Mouse (Mus musculus): ENCODE measurements around the gene Plcxd3. TPM values are rescaled to one million over a fixed set of nuclear protein-coding genes. Genes with fewer than 3 reads are reported as not detected.

The Plcxd3 gene
- polyA plus RNA-seq, 1 experiment from 2014 or later = 1.3 TPM

DNA sequence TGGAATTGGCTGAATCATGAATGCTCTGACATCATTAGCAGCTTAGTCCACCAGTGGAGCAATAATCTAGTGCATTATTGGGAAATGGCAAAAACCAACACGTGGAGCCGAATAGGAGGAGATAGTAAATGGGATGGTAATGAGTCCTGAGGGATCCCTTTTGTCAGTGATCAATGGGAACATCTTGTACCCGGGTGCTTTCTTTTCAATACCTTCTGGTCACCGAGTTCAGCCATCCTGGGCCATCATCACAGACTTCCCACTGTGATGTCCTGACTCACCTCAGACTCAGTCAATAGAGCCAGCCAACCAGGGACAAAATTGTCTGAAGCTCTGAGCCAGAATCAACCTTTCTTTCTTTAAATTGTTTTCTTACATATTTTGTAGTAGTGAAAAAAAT lies 24.8 kb downstream of the Plcxd3 start:
- WGBS = 73% methylated on average over 4 of the region's 4 CpGs
- no peak overlapping the region for H3K27ac ChIP-seq (ENCODE audit: low read depth, low read length)

DNA sequence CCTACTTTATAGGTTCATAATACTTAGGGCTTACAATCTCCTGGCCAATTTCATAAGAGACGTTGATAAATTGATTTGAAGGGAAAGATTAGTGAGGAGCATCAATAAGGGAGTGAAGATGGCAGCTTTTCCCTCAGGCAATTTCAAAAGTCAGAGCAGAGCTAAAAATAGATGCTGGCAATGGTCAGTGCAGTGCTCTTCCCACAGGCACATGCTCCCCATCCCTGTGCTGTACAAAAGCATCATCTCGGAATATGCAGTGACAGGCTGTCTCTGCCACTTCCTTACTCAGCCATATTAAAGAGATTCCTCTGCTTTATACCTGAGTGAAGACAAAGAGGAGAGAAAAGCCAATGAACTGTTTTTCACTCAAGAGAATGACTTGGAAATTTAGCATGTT lies 36.0 kb downstream of the Plcxd3 start:
- 57% methylated on average over 2 of the region's 2 CpGs for WGBS

More for the DNA sequence above, 24.8 kb downstream of the Plcxd3 start:
- no peak for ATAC-seq
- no peak for TF ChIP-seq CTCF (IDR thresholded peaks at IDR 0.05; ENCODE audit: low read depth)
- Histone ChIP-seq H3K4me1 (replicated peaks; ENCODE audit: control insufficient read depth, insufficient read depth, low read length) (no peaks in the 10 kb centered on the region), H3K36me3 (ENCODE audit: control insufficient read depth, insufficient read depth) (no peaks in the 10 kb centered on the region), H3K27me3 (replicated peaks; ENCODE audit: control insufficient read depth, insufficient read depth, low read length) (no peaks in the 10 kb centered on the region), H3K9me3 (ENCODE audit: control insufficient read depth) (no peaks in the 10 kb centered on the region), H3K4me2 (replicated peaks; ENCODE audit: low read depth) (no peak overlapping the region), H3K9ac (ENCODE audit: low read depth, low read length) (no peak overlapping the region), H3K4me3 (ENCODE audit: low read depth, low read length) (no peak overlapping the region)

DNA sequence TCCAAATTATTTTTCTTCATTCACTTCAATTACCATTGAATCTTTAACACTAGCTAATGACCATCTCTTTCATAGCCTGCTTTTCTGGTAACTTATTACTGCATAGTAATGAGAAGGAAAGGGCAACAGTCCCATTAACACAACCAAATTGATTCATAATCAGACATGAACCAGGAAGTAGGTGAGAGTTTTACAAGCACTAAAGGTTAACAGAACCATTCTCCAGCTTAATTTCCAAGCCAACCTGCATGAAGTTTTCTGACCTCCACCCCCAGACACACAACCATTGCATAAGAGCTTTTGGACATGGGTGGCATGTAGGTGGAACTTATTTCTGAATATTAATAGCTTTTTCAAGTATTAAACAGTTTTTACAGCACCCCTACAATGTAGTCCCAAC lies 64.8 kb downstream of the Plcxd3 start:
- H3K9me3 ChIP-seq (ENCODE audit: control insufficient read depth) = no peaks in the 10 kb centered on the region
- no peaks in the 10 kb centered on the region for H3K36me3 ChIP-seq (ENCODE audit: control insufficient read depth, insufficient read depth)
- H3K4me2 ChIP-seq (replicated peaks; ENCODE audit: low read depth) = no peak overlapping the region
- H3K27me3 ChIP-seq (replicated peaks; ENCODE audit: control insufficient read depth, insufficient read depth, low read length) = no peaks in the 10 kb centered on the region
- TF ChIP-seq CTCF (IDR thresholded peaks at IDR 0.05; ENCODE audit: low read depth) = no peak
- no peak overlapping the region for H3K27ac ChIP-seq (ENCODE audit: low read depth, low read length)
- no peak for ATAC-seq
- no peak overlapping the region for H3K9ac ChIP-seq (ENCODE audit: low read depth, low read length)
- no peak overlapping the region for H3K4me3 ChIP-seq (ENCODE audit: low read depth, low read length)
- H3K4me1 ChIP-seq (replicated peaks; ENCODE audit: control insufficient read depth, insufficient read depth, low read length) = no peaks in the 10 kb centered on the region

More for the DNA sequence above, 36.0 kb downstream of the Plcxd3 start:
- ATAC-seq = no peak
- H3K36me3 ChIP-seq (ENCODE audit: control insufficient read depth, insufficient read depth) = no peaks in the 10 kb centered on the region
- H3K9me3 ChIP-seq (ENCODE audit: control insufficient read depth) = no peaks in the 10 kb centered on the region
- H3K27ac ChIP-seq (ENCODE audit: low read depth, low read length) = no peak overlapping the region
- TF ChIP-seq CTCF (IDR thresholded peaks at IDR 0.05; ENCODE audit: low read depth) = no peak
- H3K27me3 ChIP-seq (replicated peaks; ENCODE audit: control insufficient read depth, insufficient read depth, low read length) = no peaks in the 10 kb centered on the region
- no peak overlapping the region for H3K4me3 ChIP-seq (ENCODE audit: low read depth, low read length)
- H3K9ac ChIP-seq (ENCODE audit: low read depth, low read length) = no peak overlapping the region
- H3K4me1 ChIP-seq (replicated peaks; ENCODE audit: control insufficient read depth, insufficient read depth, low read length) = no peaks in the 10 kb centered on the region
- H3K4me2 ChIP-seq (replicated peaks; ENCODE audit: low read depth) = no peak overlapping the region

DNA sequence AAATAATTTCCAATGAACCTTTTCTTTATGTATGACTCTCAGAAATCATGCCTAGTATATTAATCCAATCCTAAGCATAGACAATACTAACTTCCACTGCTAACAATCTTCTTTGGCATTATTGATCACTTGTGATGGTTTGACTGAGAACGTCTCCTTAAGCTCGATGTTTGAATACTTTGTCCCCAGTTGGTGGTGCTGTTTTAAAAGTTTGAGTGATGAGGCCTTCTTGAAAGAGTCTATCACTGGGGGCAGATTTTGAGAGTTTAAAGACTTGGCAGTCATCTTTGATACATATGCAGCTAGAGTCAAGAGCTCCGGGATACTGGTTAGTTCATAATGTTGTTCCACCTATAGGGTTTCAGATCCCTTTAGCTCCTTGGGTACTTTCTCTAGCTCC lies 120.9 kb downstream of the Plcxd3 start:
- no peaks in the 10 kb centered on the region for H3K27me3 ChIP-seq (replicated peaks; ENCODE audit: control insufficient read depth, insufficient read depth, low read length)
- H3K9ac ChIP-seq (ENCODE audit: low read depth, low read length) = no peak overlapping the region
- no peaks in the 10 kb centered on the region for H3K4me1 ChIP-seq (replicated peaks; ENCODE audit: control insufficient read depth, insufficient read depth, low read length)
- no peak for TF ChIP-seq CTCF (IDR thresholded peaks at IDR 0.05; ENCODE audit: low read depth)
- H3K4me3 ChIP-seq (ENCODE audit: low read depth, low read length) = no peak overlapping the region
- 83% methylated on average over 3 of the region's 3 CpGs for WGBS
- no peak overlapping the region for H3K27ac ChIP-seq (ENCODE audit: low read depth, low read length)
- ATAC-seq = no peak
- H3K4me2 ChIP-seq (replicated peaks; ENCODE audit: low read depth) = no peak overlapping the region
- H3K36me3 ChIP-seq (ENCODE audit: control insufficient read depth, insufficient read depth) = no peaks in the 10 kb centered on the region
- H3K9me3 ChIP-seq (ENCODE audit: control insufficient read depth) = no peaks in the 10 kb centered on the region

- no peak for ATAC-seq
- Histone ChIP-seq H3K4me2 (replicated peaks; ENCODE audit: low read depth) (no peak overlapping the region), H3K27me3 (replicated peaks; ENCODE audit: control insufficient read depth, insufficient read depth, low read length) (no peaks in the 10 kb centered on the region), H3K9ac (ENCODE audit: low read depth, low read length) (no peak overlapping the region), H3K36me3 (ENCODE audit: control insufficient read depth, insufficient read depth) (no peaks in the 10 kb centered on the region), H3K4me3 (ENCODE audit: low read depth, low read length) (no peak overlapping the region), H3K4me1 (replicated peaks; ENCODE audit: control insufficient read depth, insufficient read depth, low read length) (no peaks in the 10 kb centered on the region), H3K9me3 (ENCODE audit: control insufficient read depth) (no peaks in the 10 kb centered on the region), H3K27ac (ENCODE audit: low read depth, low read length) (no peak overlapping the region)
- TF ChIP-seq CTCF (IDR thresholded peaks at IDR 0.05; ENCODE audit: low read depth) = no peak
- WGBS = 72% methylated on average over 2 of the region's 2 CpGs
Observed at GRCm38 (mm10) chr15:4496984-4497383, 121.7 kb downstream of the Plcxd3 start.

DNA sequence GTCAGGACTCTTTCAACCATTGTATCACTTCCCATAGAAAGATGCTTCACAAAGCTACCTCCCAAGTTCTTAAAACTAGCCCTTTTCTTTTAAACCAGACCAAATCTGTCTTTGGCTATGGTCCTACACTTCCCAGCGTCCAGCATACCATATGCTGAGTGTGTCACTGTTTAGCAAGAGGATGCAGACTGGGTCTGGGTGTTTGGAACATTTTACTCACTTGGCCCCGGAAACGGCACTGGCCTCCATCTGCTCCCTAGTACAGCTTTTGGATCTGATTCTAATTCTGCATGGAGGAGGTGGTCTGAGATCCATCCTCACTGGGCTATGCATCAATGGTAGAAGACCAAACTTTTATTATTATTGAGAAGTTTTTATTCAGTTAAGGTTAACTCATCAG lies 122.7 kb downstream of the Plcxd3 start:
- WGBS = 74% methylated on average over 3 of the region's 3 CpGs

GRCm38 (mm10) chr15:4503366-4503765 lies 128.1 kb downstream of the Plcxd3 start:
- no peaks in the 10 kb centered on the region for H3K27me3 ChIP-seq (replicated peaks; ENCODE audit: control insufficient read depth, insufficient read depth, low read length)
- TF ChIP-seq CTCF (IDR thresholded peaks at IDR 0.05; ENCODE audit: low read depth) = no peak
- no peak overlapping the region for H3K4me3 ChIP-seq (ENCODE audit: low read depth, low read length)
- H3K36me3 ChIP-seq (ENCODE audit: control insufficient read depth, insufficient read depth) = no peaks in the 10 kb centered on the region
- H3K4me2 ChIP-seq (replicated peaks; ENCODE audit: low read depth) = no peak overlapping the region
- no peaks in the 10 kb centered on the region for H3K9me3 ChIP-seq (ENCODE audit: control insufficient read depth)
- no peak for ATAC-seq
- no peak overlapping the region for H3K9ac ChIP-seq (ENCODE audit: low read depth, low read length)
- WGBS = 80% methylated on average over 3 of the region's 3 CpGs
- H3K4me1 ChIP-seq (replicated peaks; ENCODE audit: control insufficient read depth, insufficient read depth, low read length) = no peaks in the 10 kb centered on the region
- no peak overlapping the region for H3K27ac ChIP-seq (ENCODE audit: low read depth, low read length)

More for the DNA sequence above, 122.7 kb downstream of the Plcxd3 start:
- Histone ChIP-seq H3K36me3 (ENCODE audit: control insufficient read depth, insufficient read depth) (no peaks in the 10 kb centered on the region), H3K4me2 (replicated peaks; ENCODE audit: low read depth) (no peak overlapping the region), H3K4me1 (replicated peaks; ENCODE audit: control insufficient read depth, insufficient read depth, low read length) (no peaks in the 10 kb centered on the region), H3K9me3 (ENCODE audit: control insufficient read depth) (no peaks in the 10 kb centered on the region), H3K27ac (ENCODE audit: low read depth, low read length) (no peak overlapping the region), H3K27me3 (replicated peaks; ENCODE audit: control insufficient read depth, insufficient read depth, low read length) (no peaks in the 10 kb centered on the region), H3K4me3 (ENCODE audit: low read depth, low read length) (no peak overlapping the region), H3K9ac (ENCODE audit: low read depth, low read length) (no peak overlapping the region)
- TF ChIP-seq CTCF (IDR thresholded peaks at IDR 0.05; ENCODE audit: low read depth) = no peak
- no peak for ATAC-seq
